Mouse (Mus musculus) R1 (cell line): Measurements from ENCODE around the gene Smim7.

Experiments used
- DNase-seq: peaks from one replicate; pipeline ENCODE4 v3.0.0-alpha.2; 2018; ENCODE audit warnings: low read depth, low spot score

Gene Smim7

GRCm38 (mm10) chr8:72547802-72548643 lies 22.9 kb downstream of the Smim7 start, which contains the start of gene Med26:
Med26 (minus strand) TSS chr8:72548270.
- peak; percentile 99 for DNase-seq

- no peak for DNase-seq
Measured at GRCm38 (mm10) chr8:72547122-72547801, 23.6 kb downstream of the Smim7 start.

- DNase-seq = peak; percentile 70
Measured at GRCm38 (mm10) chr8:72539234-72539633, 31.7 kb downstream of the Smim7 start.

GRCm38 (mm10) chr8:72534888-72535287 lies 36.0 kb downstream of the Smim7 start:
- no peak for DNase-seq

GRCm38 (mm10) chr8:72532103-72532502 lies 38.8 kb downstream of the Smim7 start:
- no peak for DNase-seq

- peak; percentile 72 for DNase-seq
Measured at GRCm38 (mm10) chr8:72521888-72522287, 49.0 kb downstream of the Smim7 start.

GRCm38 (mm10) chr8:72517421-72517988 lies 53.4 kb downstream of the Smim7 start:
- no peak for DNase-seq
